Mouse (Mus musculus): ENCODE measurements at regions not wholly inside any gene's neighbourhood (a gene's known extent, or its start where the extent isn't known, plus 50 kb on each side); places are given as distances from the start of the nearest gene placed in this dataset.

GRCm38 (mm10) chr12:12882931-12883553 lies 58.7 kb downstream of the Mycn start:
- DNase-seq (ENCODE audit: low spot score): no peak

GRCm38 (mm10) chr12:12878031-12878430 lies 63.7 kb downstream of the Mycn start:
- DNase-seq (ENCODE audit: low spot score): no peak

GRCm38 (mm10) chr12:12877539-12877938 lies 64.2 kb downstream of the Mycn start:
- peak; percentile 40 for DNase-seq (ENCODE audit: low spot score)

GRCm38 (mm10) chr12:12875976-12876745 lies 65.6 kb downstream of the Mycn start:
- no peak for DNase-seq (ENCODE audit: low spot score)

- no peak for DNase-seq (ENCODE audit: low spot score)
Measured at GRCm38 (mm10) chr12:12873551-12873950, 68.2 kb downstream of the Mycn start.

GRCm38 (mm10) chr12:12872974-12873373 lies 68.7 kb downstream of the Mycn start:
- no peak for DNase-seq (ENCODE audit: low spot score)

GRCm38 (mm10) chr12:12871272-12871671 lies 70.4 kb downstream of the Mycn start:
- no peak for DNase-seq (ENCODE audit: low spot score)

GRCm38 (mm10) chr12:12866590-12866989 lies 75.1 kb downstream of the Mycn start:
- no peak for DNase-seq (ENCODE audit: low spot score)

GRCm38 (mm10) chr12:12850681-12851080 lies 91.0 kb downstream of the Mycn start:
- peak; percentile 54 for DNase-seq (ENCODE audit: low spot score)

- DNase-seq (ENCODE audit: low spot score): no peak
Measured at GRCm38 (mm10) chr12:12846716-12847115, 95.0 kb downstream of the Mycn start.

GRCm38 (mm10) chr12:12842247-12842957 lies 99.3 kb downstream of the Mycn start:
- DNase-seq (ENCODE audit: low spot score): peak; percentile 67

GRCm38 (mm10) chr12:12841385-12842238 lies 100.1 kb downstream of the Mycn start:
- peak; percentile 18 for DNase-seq (ENCODE audit: low spot score)

GRCm38 (mm10) chr12:12840661-12841384 lies 100.9 kb downstream of the Mycn start:
- peak; percentile 73 for DNase-seq (ENCODE audit: low spot score)

- no peak for DNase-seq (ENCODE audit: low spot score)
Measured at GRCm38 (mm10) chr12:12837775-12838174, 103.9 kb downstream of the Mycn start.

GRCm38 (mm10) chr12:12827821-12828641 lies 113.7 kb downstream of the Mycn start:
- peak; percentile 26 for DNase-seq (ENCODE audit: low spot score)

GRCm38 (mm10) chr12:12827379-12827778 lies 114.3 kb downstream of the Mycn start:
- DNase-seq (ENCODE audit: low spot score): peak; percentile 50

GRCm38 (mm10) chr12:12826431-12826830 lies 115.3 kb downstream of the Mycn start:
- DNase-seq (ENCODE audit: low spot score): no peak

GRCm38 (mm10) chr12:12825842-12826241 lies 115.9 kb downstream of the Mycn start:
- no peak for DNase-seq (ENCODE audit: low spot score)

GRCm38 (mm10) chr12:12821473-12821872 lies 120.2 kb downstream of the Mycn start:
- no peak for DNase-seq (ENCODE audit: low spot score)

- DNase-seq (ENCODE audit: low spot score): no peak
Measured at GRCm38 (mm10) chr12:12820668-12821351, 120.9 kb downstream of the Mycn start.
